Mouse (Mus musculus) gastrocnemius, postnatal 4 days (tissue): ENCODE data around the gene Efhc1. TPM values are rescaled to one million over a fixed set of nuclear protein-coding genes. Genes with fewer than 3 reads are reported as not detected.

Experiments used
- DNase-seq, 2 experiments: peaks; one replicate each; pipeline ENCODE4 v3.0.0; 2021 to 2022; ENCODE audit warnings: low spot score in 2 of 2, mixed read lengths in 2 of 2
- total RNA-seq, 2 experiments: library from RNA; stranded (reverse); gene quantifications; 2 replicates each; pipeline ENCODE4 v1.2.3; 2021

The Efhc1 gene
- total RNA-seq, 2 experiments from 2014 or later: 2.9 to 5.0 TPM

DNA sequence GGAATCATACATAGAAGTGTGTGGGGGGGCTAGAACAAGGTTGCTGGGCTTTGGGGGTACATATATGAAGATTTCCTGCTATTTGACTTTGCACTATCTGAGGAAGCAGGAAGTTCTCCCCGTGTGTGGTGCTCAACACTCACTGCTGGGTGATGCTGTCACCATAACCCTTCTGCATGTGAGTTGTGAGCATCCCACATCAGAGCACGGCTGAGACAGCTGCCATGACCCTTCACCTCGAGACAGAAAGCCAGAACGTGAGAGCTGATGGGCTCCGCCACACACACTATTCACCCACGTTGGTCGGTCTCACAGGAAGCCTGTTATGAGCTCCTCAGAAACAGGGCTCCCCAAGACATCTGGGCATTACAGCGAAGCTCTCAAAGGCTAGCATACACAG lies 53.2 kb downstream of the Efhc1 start:
- DNase-seq: no peak

DNA sequence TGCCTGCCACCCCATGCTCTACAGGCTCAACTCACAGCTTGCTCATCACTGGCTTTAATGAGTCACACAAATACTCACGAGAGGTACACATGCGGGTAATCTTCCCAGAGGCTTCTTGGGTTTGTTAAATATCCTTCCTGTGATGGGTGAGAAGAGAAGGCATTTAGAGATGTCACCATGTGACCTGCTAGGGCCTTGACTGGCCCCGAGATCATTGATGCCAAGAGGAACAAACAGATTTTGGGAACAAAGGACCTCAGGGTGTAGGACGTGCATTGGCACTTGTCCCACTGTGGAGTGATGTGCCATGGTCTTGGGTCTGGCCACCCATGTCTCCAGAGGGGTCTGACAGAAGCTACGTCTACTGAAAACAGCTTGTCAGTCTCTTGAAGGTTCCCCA lies 55.3 kb downstream of the Efhc1 start:
- DNase-seq: no peak

DNA sequence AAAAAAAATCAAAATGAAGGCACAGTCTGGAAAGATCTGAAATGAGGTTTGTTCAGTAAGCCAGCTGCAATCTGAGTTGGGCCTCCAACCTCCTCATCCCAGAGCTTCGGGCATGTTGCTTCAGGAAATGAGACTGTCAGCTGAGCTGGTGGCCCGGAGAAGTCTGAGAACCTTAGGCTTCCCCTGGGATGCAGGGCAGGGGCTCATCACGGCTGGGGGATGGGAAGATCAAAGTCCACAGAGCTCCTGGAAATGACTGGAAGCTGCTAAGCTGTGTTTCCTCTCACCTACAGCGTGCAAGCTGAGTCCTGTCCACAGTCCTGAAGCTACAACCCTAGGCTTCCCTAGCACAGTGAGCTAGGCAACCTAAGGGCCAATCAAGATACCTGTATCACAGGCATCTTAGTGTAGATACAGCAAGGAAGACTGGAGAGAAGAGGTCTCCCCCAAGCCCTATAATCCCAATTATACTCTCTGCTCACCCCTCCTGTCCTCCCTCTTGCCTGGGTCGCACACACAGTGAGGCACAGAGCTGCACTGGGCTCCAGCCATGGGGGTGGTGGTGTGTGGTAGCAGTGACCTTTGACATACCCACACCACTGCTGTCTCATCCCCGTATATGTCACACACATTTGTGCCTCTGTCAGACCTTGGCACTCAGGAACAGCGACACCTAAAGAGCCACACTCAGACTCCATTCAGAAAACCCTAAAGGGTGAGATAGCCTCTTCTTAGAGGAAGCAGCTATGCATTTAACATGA lies 56.7 kb downstream of the Efhc1 start:
- DNase-seq: no peak

DNA sequence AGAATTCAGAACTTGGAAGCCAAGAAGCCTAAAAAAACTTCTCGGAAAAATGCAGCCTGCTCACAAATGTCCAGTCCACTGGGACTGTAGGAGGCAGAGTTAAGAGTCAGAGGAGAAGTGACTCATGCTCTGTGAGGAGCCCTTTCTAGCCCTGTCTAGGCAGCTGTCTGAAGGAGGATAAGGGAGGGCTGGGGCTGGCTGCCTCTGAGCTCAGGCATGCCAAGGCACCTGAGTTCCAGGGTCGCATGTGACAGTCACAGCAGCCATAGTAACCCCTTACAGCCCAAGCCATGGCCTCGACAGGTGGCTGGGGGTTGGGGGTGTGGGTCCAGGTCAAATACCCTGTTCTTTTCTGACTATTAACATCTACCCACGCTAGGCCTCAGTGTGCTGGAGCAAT lies 57.5 kb downstream of the Efhc1 start:
- peak; percentile 29 to 57 for DNase-seq

GRCm38 (mm10) chr1:21010282-21010800 lies 58.9 kb downstream of the Efhc1 start:
- no peak for DNase-seq

- peak; percentile 43 to 70 for DNase-seq
Observed at GRCm38 (mm10) chr1:21014463-21014862, 63.0 kb downstream of the Efhc1 start.

DNA sequence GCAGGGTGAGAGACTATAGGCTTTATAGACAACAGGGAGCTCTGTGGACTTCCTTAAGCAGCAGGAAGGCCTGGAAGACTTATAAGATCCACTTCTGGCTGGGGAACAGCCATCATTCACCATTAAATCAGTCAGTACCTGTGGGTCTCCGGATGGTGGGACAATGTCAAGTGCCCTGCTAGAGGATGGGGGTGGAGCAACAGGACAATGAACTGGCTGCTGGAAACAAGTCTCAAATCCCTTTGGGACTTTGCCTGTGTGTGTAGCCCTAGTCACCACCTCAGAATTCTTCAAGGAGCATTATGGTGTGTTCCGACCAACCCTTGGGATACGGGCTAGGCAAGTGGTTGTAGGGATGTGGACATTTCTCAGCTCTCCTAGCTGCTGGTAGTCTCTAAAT lies 71.7 kb downstream of the Efhc1 start:
- DNase-seq: no peak

DNA sequence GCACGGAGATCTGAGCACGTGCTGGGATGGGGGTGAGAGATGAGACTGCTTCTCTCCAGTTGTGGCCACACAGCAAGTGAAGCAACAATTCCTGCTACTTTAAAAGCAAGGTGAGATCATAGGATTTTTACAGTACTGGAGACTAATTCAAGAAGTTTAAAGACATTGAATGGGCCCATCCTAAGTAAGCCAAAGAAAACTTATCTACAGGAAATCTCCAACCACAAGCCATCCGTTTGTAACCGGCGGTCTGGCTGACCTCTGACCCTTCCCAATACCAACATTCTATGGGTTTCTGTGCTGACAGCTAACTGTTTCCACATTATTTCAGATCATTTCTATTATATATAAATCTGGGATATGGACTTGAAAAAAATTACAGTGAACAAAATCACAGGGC lies 73.8 kb downstream of the Efhc1 start:
- no peak for DNase-seq

GRCm38 (mm10) chr1:21026534-21026933 lies 75.1 kb downstream of the Efhc1 start:
- DNase-seq: no peak

- DNase-seq: no peak
Observed at GRCm38 (mm10) chr1:21029000-21029399, 77.6 kb downstream of the Efhc1 start.

DNA sequence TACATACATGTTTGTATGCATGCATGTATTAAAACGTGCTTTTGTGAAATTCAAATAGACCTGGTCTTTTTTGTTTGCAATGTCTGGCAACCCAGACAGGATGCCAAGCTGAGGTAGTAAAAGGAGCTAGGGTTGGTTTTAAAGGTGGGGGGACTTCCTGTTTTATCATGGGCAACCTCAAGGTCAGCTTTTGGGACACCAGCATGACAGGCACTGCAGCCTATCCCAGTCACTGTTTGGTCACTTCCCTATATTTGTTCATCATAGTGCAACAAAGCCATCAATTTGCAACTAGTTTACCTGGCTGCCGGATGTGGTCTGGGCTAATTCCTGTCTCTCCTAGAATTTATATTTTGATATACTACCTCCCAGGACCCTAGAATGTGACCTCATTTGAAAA lies 80.2 kb downstream of the Efhc1 start:
- no peak for DNase-seq

- DNase-seq: no peak
Observed at GRCm38 (mm10) chr1:21033065-21033791, 81.8 kb downstream of the Efhc1 start.

DNA sequence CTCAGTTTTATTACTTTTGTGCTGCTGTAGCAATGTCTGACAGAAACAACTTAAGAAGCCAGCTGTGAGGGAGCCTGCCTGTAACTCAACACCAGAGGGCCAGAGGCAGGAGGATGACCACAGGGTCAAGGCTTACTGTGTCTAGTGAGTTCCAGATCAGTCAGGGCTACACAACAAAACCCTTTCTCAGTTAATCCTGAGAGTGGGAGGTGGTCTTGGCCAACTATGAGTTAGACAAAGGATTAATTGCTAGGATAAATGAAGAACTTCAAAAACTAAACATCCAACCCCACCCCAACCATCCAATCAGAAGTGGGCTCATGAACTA lies 82.3 kb downstream of the Efhc1 start:
- DNase-seq: peak in 1 of 2 experiments; percentile 1

DNA sequence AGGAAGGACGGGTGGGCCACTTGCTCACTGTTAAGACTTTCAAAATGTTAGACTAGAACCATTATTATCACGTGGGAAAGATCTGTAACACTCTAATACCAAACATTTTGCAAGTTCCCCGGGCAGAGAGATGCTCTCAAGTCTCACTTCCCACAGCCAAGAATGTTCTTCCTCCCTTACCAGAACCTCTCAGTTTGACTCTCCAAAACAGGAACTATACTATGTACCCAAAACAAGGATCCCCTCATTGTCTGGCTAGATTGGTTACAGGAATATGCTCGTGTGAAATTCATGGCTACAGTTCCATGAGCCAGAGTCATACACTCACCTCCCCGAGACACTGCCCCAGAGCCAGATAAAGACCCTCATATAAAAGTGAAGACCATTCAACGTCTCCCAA lies 84.5 kb downstream of the Efhc1 start:
- no peak for DNase-seq

DNA sequence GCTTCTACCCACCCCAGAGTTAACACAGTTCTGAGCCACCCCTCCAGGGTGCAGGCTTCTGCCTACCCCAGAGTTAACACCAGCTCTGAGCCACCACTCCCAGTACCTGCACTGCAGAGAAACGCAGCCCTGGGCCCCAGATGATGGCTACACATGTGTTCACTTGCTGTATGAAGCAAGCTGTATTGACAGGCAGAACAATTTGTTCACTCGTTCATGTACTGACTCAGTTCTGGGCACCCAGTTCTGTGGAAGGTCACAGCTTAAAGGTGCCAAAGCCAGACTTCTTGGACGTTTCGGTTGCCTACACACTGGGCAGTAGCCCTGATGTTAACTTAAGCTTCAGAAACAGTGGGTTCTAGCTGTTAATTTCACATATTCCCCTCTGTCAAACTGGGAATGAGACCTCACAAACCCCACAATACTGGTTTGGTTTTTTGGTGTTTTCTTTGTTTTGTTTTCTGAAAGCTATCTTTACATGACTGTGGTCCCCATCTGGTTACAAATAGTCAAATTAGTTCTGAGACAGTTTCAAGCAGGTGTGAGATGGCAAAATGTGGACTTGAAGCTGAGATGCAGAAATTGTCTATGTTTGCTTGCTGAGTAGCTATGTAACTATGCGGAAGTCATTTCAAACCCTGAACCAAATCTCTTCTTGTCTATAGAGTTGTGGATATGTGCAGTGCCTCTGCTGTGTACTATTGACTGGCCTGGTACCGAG lies 86.6 kb downstream of the Efhc1 start:
- peak in 1 of 2 experiments; percentile 9 for DNase-seq

- peak in 1 of 2 experiments; percentile 11 for DNase-seq
Observed at GRCm38 (mm10) chr1:21039564-21039963, 88.1 kb downstream of the Efhc1 start.

GRCm38 (mm10) chr1:21040173-21040572 lies 88.7 kb downstream of the Efhc1 start:
- DNase-seq: peak in 1 of 2 experiments; percentile 2

Other genes starting within 250 kb of the Efhc1 start
- gene Il17a, start 220.7 kb upstream of the Efhc1 start, total RNA-seq: not detected
- gene Il17f, start 161.0 kb upstream of the Efhc1 start, total RNA-seq: not detected
- gene Mcm3, start 131.3 kb upstream of the Efhc1 start, total RNA-seq: 10 to 100 TPM; 36.4 to 37.5 TPM
- gene Paqr8, start 61.0 kb upstream of the Efhc1 start, total RNA-seq: 1 to 10 TPM; 2.5 to 3.0 TPM
- 10 to 100 TPM; 20.8 to 21.6 TPM for gene Tram2, start 127.6 kb downstream of the Efhc1 start, total RNA-seq